Mouse (Mus musculus) testis, adult 2 months (tissue): ENCODE results near the gene Mpv17l2. TPM values are rescaled to one million over a fixed set of nuclear protein-coding genes. Genes with fewer than 3 reads are reported as not detected.

Source experiments
- H3K27ac ChIP-seq: fragments of 200-500 bp; 2 replicates; pipeline ENCODE4 v1.5.1; 2012; ENCODE audit warnings: low read depth, low read length; ENCODE audit not compliant: control insufficient read depth, insufficient read depth
- H3K27me3 ChIP-seq: fragments of 200-500 bp; 2 replicates; pipeline ENCODE4 v1.6.1; 2012; ENCODE audit warnings: mild to moderate bottlenecking, low read length, moderate library complexity; ENCODE audit not compliant: control insufficient read depth, insufficient read depth
- H3K36me3 ChIP-seq: fragments of 200-500 bp; 2 replicates; pipeline ENCODE4 v1.6.1; 2012; ENCODE audit warnings: mild to moderate bottlenecking, low read length; ENCODE audit not compliant: control insufficient read depth, insufficient read depth
- H3K4me1 ChIP-seq: fragments of 200-500 bp; 2 replicates; pipeline ENCODE4 v1.6.1; 2012; ENCODE audit warnings: low read length; ENCODE audit not compliant: control insufficient read depth, insufficient read depth
- H3K4me3 ChIP-seq: fragments of 200-500 bp; 2 replicates; pipeline ENCODE4 v1.5.1; 2012; ENCODE audit warnings: low read depth, mild to moderate bottlenecking, low read length, moderate library complexity, mixed read lengths; ENCODE audit not compliant: control insufficient read depth
- CTCF ChIP-seq: fragments of 200-500 bp; IDR thresholded peaks from 2 replicates; pipeline ENCODE4 v1.5.1; 2012; ENCODE audit warnings: low read depth, mild to moderate bottlenecking, inconsistent platforms, low read length, moderate library complexity; ENCODE audit not compliant: control insufficient read depth, insufficient read depth, insufficient replicate concordance
- POLR2A ChIP-seq: fragments of 200-500 bp; IDR thresholded peaks from 2 replicates; pipeline ENCODE4 v1.6.1; 2012; ENCODE audit warnings: low read depth, mild to moderate bottlenecking, inconsistent platforms, low read length, moderate library complexity; ENCODE audit not compliant: control insufficient read depth
- polyA plus RNA-seq: library from polyadenylated mRNA; depleted of rRNA; stranded (reverse); fragments of >200 nt; gene quantifications from 2 replicates; pipeline ENCODE4 v1.2.3, GENCODE M21; 2012

Gene Mpv17l2
- polyA plus RNA-seq, 1 experiment, result 13.5 TPM

DNA sequence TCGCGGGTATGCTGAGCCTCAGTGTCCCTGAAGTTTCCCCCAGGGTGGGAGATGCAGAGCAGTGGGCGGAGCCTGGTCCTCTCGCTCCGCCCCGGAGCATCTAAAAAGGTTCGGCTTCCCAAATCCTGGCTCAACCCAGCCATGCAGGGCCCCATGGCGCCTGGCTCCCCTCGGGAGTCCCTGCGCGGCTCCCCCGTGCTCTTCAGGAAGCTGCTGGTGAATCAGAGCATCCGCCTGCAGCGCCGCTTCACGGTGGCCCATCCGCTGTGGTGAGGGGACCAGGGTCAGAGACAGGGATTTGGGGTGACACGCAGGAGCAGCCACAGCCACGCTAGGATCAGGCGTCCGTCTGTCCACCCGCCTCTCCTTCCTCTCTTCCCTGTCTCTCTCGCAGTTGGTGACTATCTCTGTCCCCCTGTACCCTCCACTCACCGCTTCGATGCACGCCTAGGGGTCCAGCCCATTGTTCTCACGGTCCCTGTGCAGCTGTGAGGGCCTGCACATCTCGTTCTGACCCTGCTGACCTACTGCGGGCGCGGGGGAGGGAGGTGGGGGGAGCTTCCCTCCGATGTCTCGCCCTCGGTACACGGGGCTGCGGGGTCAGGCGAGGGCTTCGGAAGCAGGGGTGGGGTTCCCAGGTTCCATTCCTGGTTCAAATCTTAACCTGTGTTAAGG lies 17.6 kb downstream of the Mpv17l2 start:
- TF ChIP-seq POLR2A (no peak), CTCF (no peak)
- H3K4me3 ChIP-seq, result no peak overlapping the region

DNA sequence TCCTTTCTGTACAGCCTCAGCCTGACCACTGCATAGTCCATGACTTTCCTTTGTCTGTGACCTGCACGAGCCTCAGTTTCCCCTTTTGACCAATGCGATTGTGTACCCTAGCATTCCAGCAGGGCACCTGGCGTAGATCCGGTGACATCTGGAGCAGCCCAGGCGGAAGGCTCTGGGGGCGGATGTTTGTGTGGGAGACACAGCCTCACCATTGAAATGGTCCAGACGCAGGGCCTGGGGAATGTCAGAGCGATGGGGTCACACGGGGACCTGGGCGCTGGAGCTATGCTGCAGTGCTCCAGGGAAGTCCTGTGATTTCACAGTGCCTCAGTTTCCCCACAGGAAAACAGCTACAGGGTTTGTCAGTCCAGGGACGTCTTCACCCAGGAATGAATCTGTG lies 18.6 kb downstream of the Mpv17l2 start:
- Histone ChIP-seq H3K4me3 (no peak overlapping the region), H3K36me3 (no peaks in the 10 kb centered on the region), H3K27ac (no peak overlapping the region), H3K4me1 (peaks cover 17% of the 10 kb centered on the region), H3K27me3 (no peaks in the 10 kb centered on the region; the same call in 1 of the 2 replicates)
- TF ChIP-seq CTCF (no peak), POLR2A (no peak)

More for the DNA sequence above, 17.6 kb downstream of the Mpv17l2 start:
- Histone ChIP-seq H3K4me1 (peaks cover 17% of the 10 kb centered on the region), H3K27ac (no peak overlapping the region), H3K36me3 (no peaks in the 10 kb centered on the region), H3K27me3 (no peaks in the 10 kb centered on the region; the same call in 1 of the 2 replicates)

DNA sequence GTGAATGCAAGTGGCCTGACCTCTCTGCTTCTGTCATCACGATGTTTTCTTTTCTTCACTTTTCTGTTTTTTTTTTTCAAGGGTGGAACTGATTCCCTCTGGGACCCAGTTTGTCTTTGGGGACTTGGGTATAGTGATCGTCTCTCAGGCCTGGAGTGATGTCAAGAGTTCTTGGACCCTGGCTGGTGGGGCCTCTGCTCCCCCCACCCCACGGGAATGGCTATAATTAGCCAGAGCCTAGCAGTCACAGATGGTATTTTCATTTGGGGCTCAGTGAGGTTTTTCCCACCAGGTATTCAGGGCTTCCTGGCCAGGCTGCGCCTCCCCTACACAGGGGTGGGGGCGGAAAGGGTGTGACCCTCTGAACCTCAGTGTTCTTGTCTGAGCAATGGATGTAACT lies 19.1 kb downstream of the Mpv17l2 start:
- no peak for TF ChIP-seq POLR2A
- TF ChIP-seq CTCF, result no peak
- Histone ChIP-seq H3K27ac (no peak overlapping the region), H3K27me3 (no peaks in the 10 kb centered on the region; the same call in 1 of the 2 replicates), H3K36me3 (no peaks in the 10 kb centered on the region), H3K4me3 (no peak overlapping the region), H3K4me1 (peaks cover 17% of the 10 kb centered on the region)

DNA sequence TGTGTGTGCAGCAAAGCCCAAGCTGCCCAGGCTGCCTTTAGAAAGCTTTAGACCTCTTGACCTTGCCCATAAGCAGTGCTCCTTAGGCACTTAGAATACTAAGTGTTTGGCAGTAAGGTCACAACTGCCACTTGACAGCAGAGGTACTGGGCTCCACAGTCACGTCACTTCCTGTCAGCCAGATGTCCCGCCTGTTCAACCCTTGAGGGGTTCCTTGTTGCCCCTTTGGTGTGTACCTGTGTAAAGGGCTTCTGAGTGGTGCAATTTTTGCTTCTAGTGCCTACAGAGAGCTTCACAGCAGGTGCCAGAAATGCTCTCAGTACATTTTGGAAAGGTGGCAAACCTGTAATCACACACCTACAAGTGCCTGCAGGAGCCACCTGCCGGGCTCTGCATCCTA lies 22.5 kb downstream of the Mpv17l2 start:
- Histone ChIP-seq H3K27me3 (no peaks in the 10 kb centered on the region), H3K36me3 (no peaks in the 10 kb centered on the region), H3K4me1 (no peaks in the 10 kb centered on the region; the same call in 1 of the 2 replicates), H3K4me3 (no peak overlapping the region), H3K27ac (no peak overlapping the region)
- TF ChIP-seq POLR2A (no peak), CTCF (no peak)

DNA sequence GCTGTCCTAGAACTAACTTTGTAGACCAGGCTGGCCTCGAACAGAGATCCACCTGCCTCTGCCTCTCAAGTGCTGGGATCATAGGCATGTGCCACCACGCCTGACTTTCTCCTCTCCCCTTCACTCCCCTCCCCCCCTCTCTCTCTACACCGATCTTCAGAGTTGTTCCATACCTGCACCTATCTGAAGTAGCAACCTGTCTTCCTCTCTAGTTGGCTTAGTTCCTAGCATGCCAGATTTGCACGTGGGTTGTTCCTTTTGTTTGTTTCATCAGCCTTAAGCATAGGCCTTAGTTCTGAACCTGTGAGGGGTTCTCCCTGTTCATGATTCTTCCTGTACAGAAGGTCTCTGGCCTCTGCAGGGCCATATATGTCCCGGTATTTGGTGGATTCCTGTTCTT lies 23.0 kb downstream of the Mpv17l2 start:
- TF ChIP-seq CTCF (no peak), POLR2A (no peak)
- Histone ChIP-seq H3K36me3 (no peaks in the 10 kb centered on the region), H3K4me1 (no peaks in the 10 kb centered on the region; the same call in 1 of the 2 replicates), H3K27me3 (no peaks in the 10 kb centered on the region), H3K4me3 (no peak overlapping the region), H3K27ac (no peak overlapping the region)

DNA sequence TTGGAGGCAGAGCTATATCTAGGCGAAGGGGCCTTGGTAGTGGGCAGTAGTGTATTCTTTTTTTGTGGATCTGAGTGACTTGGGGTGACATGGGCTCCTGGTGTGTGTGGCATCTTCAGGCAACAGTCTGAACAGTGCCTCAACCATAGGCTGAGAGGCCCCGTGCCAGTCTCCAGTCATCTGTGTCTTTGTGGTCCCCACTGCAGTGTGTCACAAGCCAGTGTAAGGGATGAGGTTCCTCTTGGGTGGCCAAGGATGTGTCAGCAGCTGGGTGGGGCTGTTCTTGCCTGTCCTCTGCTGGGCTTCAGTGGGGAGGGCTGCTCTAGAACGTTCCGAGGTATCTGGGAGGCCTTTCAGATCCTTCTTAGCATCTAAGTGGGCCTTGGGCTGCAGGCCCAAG lies 29.8 kb downstream of the Mpv17l2 start:
- Histone ChIP-seq H3K4me3 (no peak overlapping the region), H3K36me3 (no peaks in the 10 kb centered on the region), H3K27ac (no peak overlapping the region), H3K27me3 (no peaks in the 10 kb centered on the region), H3K4me1 (peaks cover 7% of the 10 kb centered on the region)
- no peak for TF ChIP-seq CTCF
- TF ChIP-seq POLR2A, result no peak

DNA sequence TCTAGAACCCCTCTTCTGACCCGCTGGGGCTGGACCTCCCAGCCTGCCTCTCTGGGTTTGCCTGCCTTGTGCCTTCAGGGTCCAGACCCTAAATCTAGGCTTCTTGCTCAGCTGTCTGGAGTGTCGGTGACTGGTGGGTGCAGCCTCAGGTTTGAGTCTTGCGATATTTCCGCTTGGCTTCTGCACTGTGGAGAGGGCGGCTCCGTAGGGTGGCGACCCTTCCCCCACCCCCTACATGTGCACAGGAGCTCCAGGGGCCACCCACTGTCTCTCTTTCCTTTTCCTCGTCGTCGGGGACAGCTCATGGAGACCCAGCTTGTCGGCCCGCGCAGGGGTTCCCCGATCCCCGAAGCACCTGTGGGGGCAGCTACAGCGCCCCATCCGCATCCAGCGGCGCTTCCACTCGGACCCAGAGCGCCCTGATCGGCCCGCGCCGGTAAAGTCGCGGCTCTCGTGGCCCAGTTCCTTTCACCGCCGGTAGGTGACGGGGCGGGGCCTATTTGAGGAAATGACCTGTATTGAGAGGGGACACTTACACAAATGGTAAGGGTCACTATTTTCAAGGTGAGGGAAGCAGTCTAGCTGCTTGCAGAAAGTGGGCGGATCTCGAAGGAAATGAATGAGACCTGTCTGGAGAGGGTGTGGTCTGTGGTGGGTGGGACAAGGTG lies 30.8 kb downstream of the Mpv17l2 start:
- H3K27me3 ChIP-seq, result no peaks in the 10 kb centered on the region
- no peak for TF ChIP-seq CTCF
- no peak for TF ChIP-seq POLR2A
- no peak overlapping the region for H3K27ac ChIP-seq
- H3K36me3 ChIP-seq, result no peaks in the 10 kb centered on the region
- no peak overlapping the region for H3K4me3 ChIP-seq
- peaks cover 7% of the 10 kb centered on the region for H3K4me1 ChIP-seq
